In genomic region chr4:43005765-43006164, GRCm38 (mm10) we compare ENCODE assay signal across 9 mouse cellular contexts. TPM values are rescaled to one million over a fixed set of nuclear protein-coding genes. Genes with fewer than 3 reads are reported as not detected.
A peak's percentile ranks its signal among the peaks of the same experiment; 100 is the strongest.
DNase-seq lines count a peak whose midpoint lies in the region; ATAC-seq lines count a peak whose summit lies in the region.
"Had no signal": no experiment of that assay in that cellular context is flagged by ENCODE, and none has a peak within 500 bp of the region (broad histone marks: within the 10 kb centered on the region; RNA-seq: fewer than 3 reads in every experiment).

No protein-coding gene starts in this region.

- no peak overlapping the region for H3K4me2 ChIP-seq in hindbrain, embryonic 12.5 days (replicated peaks)
- H3K4me2 ChIP-seq in forebrain, embryonic 11.5 days (ENCODE audit: low read depth, low read length, severe bottlenecking): no peak overlapping the region

- no peaks in the 10 kb centered on the region for H3K27me3 ChIP-seq in hindbrain, embryonic 10.5 days (ENCODE audit: insufficient read depth, poor library complexity, severe bottlenecking)
- H3K27me3 ChIP-seq in hindbrain, embryonic 12.5 days: no peaks in the 10 kb centered on the region
- no peaks in the 10 kb centered on the region for H3K27me3 ChIP-seq in forebrain, embryonic 11.5 days (ENCODE audit: control insufficient read depth, insufficient read depth, low read length)

- no peaks in the 10 kb centered on the region for H3K9me3 ChIP-seq in hindbrain, embryonic 10.5 days
- no peaks in the 10 kb centered on the region for H3K9me3 ChIP-seq in hindbrain, embryonic 12.5 days (replicated peaks)
- no peaks in the 10 kb centered on the region for H3K9me3 ChIP-seq in forebrain, embryonic 11.5 days (ENCODE audit: control insufficient read depth, low read length)

- H3K4me3 ChIP-seq in hindbrain, embryonic 10.5 days: no peak overlapping the region
- no peak overlapping the region for H3K4me3 ChIP-seq in hindbrain, embryonic 12.5 days
- no peak overlapping the region for H3K4me3 ChIP-seq in forebrain, embryonic 11.5 days (ENCODE audit: low read depth, low read length)

- no peak overlapping the region for H3K9ac ChIP-seq in hindbrain, embryonic 12.5 days
- H3K9ac ChIP-seq in forebrain, embryonic 11.5 days (ENCODE audit: low read length): no peak overlapping the region

- H3K4me1 ChIP-seq in hindbrain, embryonic 10.5 days (replicated peaks): peaks cover 26% of the 10 kb centered on the region
- H3K4me1 ChIP-seq in hindbrain, embryonic 12.5 days: peaks cover 13% of the 10 kb centered on the region
- peaks cover 4% of the 10 kb centered on the region; the same call in 1 of the 2 replicates for H3K4me1 ChIP-seq in forebrain, embryonic 11.5 days (replicated peaks; ENCODE audit: control insufficient read depth, insufficient read depth, low read length)

- DNase-seq in hindbrain, embryonic 10.5 days (ENCODE audit: low spot score): peak; percentile 15
- DNase-seq in CD4-positive, CD25-positive, alpha-beta regulatory T cell, adult 2 months (ENCODE audit: low read depth, low spot score): peak; percentile 80
- DNase-seq in R1 (ENCODE audit: low read depth, low spot score): peak; percentile 87
- DNase-seq in kidney, adult 8-10 months: peak; percentile 40 to 47
- DNase-seq in skeletal muscle tissue, adult 2 months (ENCODE audit: low read depth, low spot score): peak; percentile 38
- no peak for DNase-seq in forebrain, embryonic 11.5 days (ENCODE audit: low spot score)
- DNase-seq in layer of hippocampus, adult 11-12 months (ENCODE audit: low spot score): no peak

- ATAC-seq in hindbrain, embryonic 12.5 days (ENCODE audit: low FRiP score): no peak
- ATAC-seq in forebrain, embryonic 11.5 days (replicated peaks; ENCODE audit: low FRiP score): no peak

- peaks cover 43% of the 10 kb centered on the region for H3K36me3 ChIP-seq in hindbrain, embryonic 10.5 days
- H3K36me3 ChIP-seq in hindbrain, embryonic 12.5 days: 0 out of 2 replicates have a peak, but pooled peaks cover 4% of the 10 kb centered on the region
- no peaks in the 10 kb centered on the region; the same call in 1 of the 2 replicates for H3K36me3 ChIP-seq in forebrain, embryonic 11.5 days (ENCODE audit: control insufficient read depth, insufficient read depth, low read length)

- no peak overlapping the region for H3K27ac ChIP-seq in hindbrain, embryonic 10.5 days
- H3K27ac ChIP-seq in hindbrain, embryonic 12.5 days: no peak overlapping the region
- H3K27ac ChIP-seq in forebrain, embryonic 11.5 days (ENCODE audit: low read depth, low read length): no peak overlapping the region
- H3K27ac ChIP-seq: macrophage had no signal

- 67% methylated on average over 2 of the region's 2 CpGs for WGBS in hindbrain, embryonic 10.5 days
- 57% methylated on average over 2 of the region's 2 CpGs for WGBS in hindbrain, embryonic 12.5 days
- 70% methylated on average over 2 of the region's 2 CpGs for WGBS in forebrain, embryonic 11.5 days

RNA-seq across cellular contexts. Expression of gene Fancg, which starts 4.5 kb away (rescaled TPM):
- 23.2 and 25.5 TPM in 2 replicates for polyA plus RNA-seq in hindbrain, embryonic 10.5 days (2016; fragmentation: Nextera tagmentation; extraction: Ambion mirVana)
- polyA plus RNA-seq in hindbrain, embryonic 12.5 days (2016; fragmentation: Nextera tagmentation; extraction: Ambion mirVana): 20.5 and 21.6 TPM in 2 replicates
- polyA plus RNA-seq in forebrain, embryonic 11.5 days (2014; fragmentation: Nextera tagmentation; extraction: Ambion mirVana): 24.6 and 24.7 TPM in 2 replicates

RNA-seq across cellular contexts. Expression of gene Vcp, which starts 5.5 kb away (rescaled TPM):
- 600 and 640 TPM in 2 replicates for polyA plus RNA-seq in hindbrain, embryonic 10.5 days (2016; fragmentation: Nextera tagmentation; extraction: Ambion mirVana)
- polyA plus RNA-seq in hindbrain, embryonic 12.5 days (2016; fragmentation: Nextera tagmentation; extraction: Ambion mirVana): 626 and 637 TPM in 2 replicates
- 653 and 672 TPM in 2 replicates for polyA plus RNA-seq in forebrain, embryonic 11.5 days (2014; fragmentation: Nextera tagmentation; extraction: Ambion mirVana)

RNA-seq across cellular contexts. Expression of gene Pigo, which starts 19.9 kb away (rescaled TPM):
- polyA plus RNA-seq in hindbrain, embryonic 10.5 days (2016; fragmentation: Nextera tagmentation; extraction: Ambion mirVana): 20.3 and 23.2 TPM in 2 replicates
- 25.2 and 28.9 TPM in 2 replicates for polyA plus RNA-seq in hindbrain, embryonic 12.5 days (2016; fragmentation: Nextera tagmentation; extraction: Ambion mirVana)
- 25.8 and 26.1 TPM in 2 replicates for polyA plus RNA-seq in forebrain, embryonic 11.5 days (2014; fragmentation: Nextera tagmentation; extraction: Ambion mirVana)

RNA-seq across cellular contexts. Expression of gene Stoml2, which starts 25.7 kb away (rescaled TPM):
- polyA plus RNA-seq in hindbrain, embryonic 10.5 days (2016; fragmentation: Nextera tagmentation; extraction: Ambion mirVana): 404 and 440 TPM in 2 replicates
- polyA plus RNA-seq in hindbrain, embryonic 12.5 days (2016; fragmentation: Nextera tagmentation; extraction: Ambion mirVana): 243 and 249 TPM in 2 replicates
- 378 and 409 TPM in 2 replicates for polyA plus RNA-seq in forebrain, embryonic 11.5 days (2014; fragmentation: Nextera tagmentation; extraction: Ambion mirVana)

RNA-seq across cellular contexts. Expression of gene 1700022I11Rik, which starts 36.4 kb away (rescaled TPM):
- 0.75 and 0.95 TPM in 2 replicates for polyA plus RNA-seq in hindbrain, embryonic 10.5 days (2016; fragmentation: Nextera tagmentation; extraction: Ambion mirVana)
- polyA plus RNA-seq in hindbrain, embryonic 12.5 days (2016; fragmentation: Nextera tagmentation; extraction: Ambion mirVana): 0.61 and 1.2 TPM in 2 replicates
- polyA plus RNA-seq in forebrain, embryonic 11.5 days (2014; fragmentation: Nextera tagmentation; extraction: Ambion mirVana): 0.56 and 0.96 TPM in 2 replicates

Comparison
In these comparisons a context has a peak if more than half of its experiments do, and no peak if none do; other contexts are left out.
1. DNase-seq: peak in hindbrain, embryonic 10.5 days (single experiment), CD4-positive, CD25-positive, alpha-beta regulatory T cell, adult 2 months (single experiment), R1 (single experiment), kidney, adult 8-10 months (2 of 2) and skeletal muscle tissue, adult 2 months (single experiment); none in forebrain, embryonic 11.5 days (single experiment) and layer of hippocampus, adult 11-12 months (single experiment).